Mouse (Mus musculus): ENCODE results near the gene Mitf.

GRCm38 (mm10) chr6:97759301-97759700 is 47.6 kb upstream of the Mitf start:
- TF ChIP-seq CTCF (IDR thresholded peaks at IDR 0.05; ENCODE audit: borderline replicate concordance, insufficient read depth, low read depth, low read length) (peak; percentile 77), POLR2A (IDR thresholded peaks at IDR 0.05; ENCODE audit: borderline replicate concordance, insufficient read depth, low read length) (no peak)

Data from cerebellum, adult 2 months (tissue).